In genomic region chr3:89418170-89418860, GRCm38 (mm10) we compare ENCODE assay signal across 7 mouse cellular contexts. TPM values are rescaled to one million over a fixed set of nuclear protein-coding genes. Genes with fewer than 3 reads are reported as not detected.
DNase-seq lines count a peak whose midpoint lies in the region; ATAC-seq lines count a peak whose summit lies in the region.

Gene Cks1b (minus strand): TSS chr3:89418383.
Gene Shc1 (plus strand): TSS chr3:89418443.

- H3K4me2 ChIP-seq in embryonic facial prominence, embryonic 11.5 days (ENCODE audit: low read depth, low read length): peak within 1 kb of the TSS; percentile 79
- peak within 1 kb of the TSS; percentile 88 for H3K4me2 ChIP-seq in midbrain, embryonic 13.5 days (replicated peaks)

- H3K4me3 ChIP-seq in embryonic facial prominence, embryonic 11.5 days (ENCODE audit: low read depth, low read length): peak within 1 kb of the TSS; percentile 62
- peak within 1 kb of the TSS; percentile 73 for H3K4me3 ChIP-seq in limb, embryonic 10.5 days
- peak within 1 kb of the TSS; percentile 57 for H3K4me3 ChIP-seq in midbrain, embryonic 13.5 days (replicated peaks)

- DNase-seq in adrenal gland, postnatal 14 days: peak; percentile 95
- DNase-seq in embryonic facial prominence, embryonic 11.5 days (ENCODE audit: low spot score): peak; percentile 98
- peak; percentile 99 for DNase-seq in kidney, adult 11 months
- peak; percentile 88 for DNase-seq in limb, embryonic 10.5 days (ENCODE audit: low spot score)
- DNase-seq in spleen, adult 12 weeks (ENCODE audit: low spot score): peak; percentile 86

- WGBS in embryonic facial prominence, embryonic 11.5 days: under 1% methylated on average over 36 of the region's 39 CpGs
- under 1% methylated on average over 39 of the region's 39 CpGs for WGBS in limb, embryonic 10.5 days
- under 1% methylated on average over 39 of the region's 39 CpGs for WGBS in midbrain, embryonic 13.5 days

- ATAC-seq in embryonic facial prominence, embryonic 11.5 days (replicated peaks; ENCODE audit: insufficient number of reproducible peaks, low FRiP score, low TSS enrichment, low read depth): peak; percentile 94
- ATAC-seq in granulocyte monocyte progenitor cell, adult 5-6 weeks (replicated peaks; ENCODE audit: poor library complexity, severe bottlenecking): peak; percentile 84
- peak; percentile 97 for ATAC-seq in midbrain, embryonic 13.5 days

- peak within 1 kb of the TSS; percentile 81 for H3K27ac ChIP-seq in embryonic facial prominence, embryonic 11.5 days (replicated peaks; ENCODE audit: low read depth, low read length)
- peak within 1 kb of the TSS; percentile 88 for H3K27ac ChIP-seq in limb, embryonic 10.5 days
- peak within 1 kb of the TSS; percentile 76 for H3K27ac ChIP-seq in midbrain, embryonic 13.5 days

- H3K9me3 ChIP-seq in embryonic facial prominence, embryonic 11.5 days (replicated peaks; ENCODE audit: control insufficient read depth, low read length): no peaks in the 10 kb centered on the region
- H3K9me3 ChIP-seq in limb, embryonic 10.5 days (replicated peaks): no peaks in the 10 kb centered on the region
- no peaks in the 10 kb centered on the region for H3K9me3 ChIP-seq in midbrain, embryonic 13.5 days

- peaks cover 5% of the 10 kb centered on the region for H3K4me1 ChIP-seq in embryonic facial prominence, embryonic 11.5 days (ENCODE audit: control insufficient read depth, insufficient read depth, low read length)
- H3K4me1 ChIP-seq in limb, embryonic 10.5 days: peaks cover 48% of the 10 kb centered on the region
- peaks cover 57% of the 10 kb centered on the region for H3K4me1 ChIP-seq in midbrain, embryonic 13.5 days (replicated peaks)

- H3K9ac ChIP-seq in embryonic facial prominence, embryonic 11.5 days (replicated peaks; ENCODE audit: low read length): peak within 1 kb of the TSS; percentile 72
- peak within 1 kb of the TSS; percentile 69 for H3K9ac ChIP-seq in midbrain, embryonic 13.5 days (replicated peaks)

- H3K27me3 ChIP-seq in embryonic facial prominence, embryonic 11.5 days (ENCODE audit: control insufficient read depth, insufficient read depth, low read length): no peaks in the 10 kb centered on the region
- no peaks in the 10 kb centered on the region for H3K27me3 ChIP-seq in limb, embryonic 10.5 days (ENCODE audit: low read depth, poor library complexity, severe bottlenecking)
- no peaks in the 10 kb centered on the region for H3K27me3 ChIP-seq in midbrain, embryonic 13.5 days

- H3K36me3 ChIP-seq in embryonic facial prominence, embryonic 11.5 days (replicated peaks; ENCODE audit: control insufficient read depth, insufficient read depth, low read depth, low read length): peaks cover 17% of the 10 kb centered on the region
- H3K36me3 ChIP-seq in limb, embryonic 10.5 days: peaks cover 45% of the 10 kb centered on the region
- peaks cover 23% of the 10 kb centered on the region for H3K36me3 ChIP-seq in midbrain, embryonic 13.5 days

RNA-seq across cellular contexts. Expression of gene Cks1b, which starts in this region (rescaled TPM):
- total RNA-seq in adrenal gland, postnatal 14 days (2021): 34.9 and 38.0 TPM in 2 replicates
- polyA plus RNA-seq in embryonic facial prominence, embryonic 11.5 days (2014; fragmentation: Nextera tagmentation; extraction: Ambion mirVana): 648 and 668 TPM in 2 replicates
- 178 and 260 TPM in 2 replicates for total RNA-seq in granulocyte monocyte progenitor cell, adult 5-6 weeks (2014; fragmentation: Nextera tagmentation)
- 194 and 212 TPM in 2 replicates for total RNA-seq in granulocyte monocyte progenitor cell, adult 5-6 weeks (2017)
- 898 and 922 TPM in 2 replicates for polyA plus RNA-seq in limb, embryonic 10.5 days (2016; fragmentation: Nextera tagmentation; extraction: Ambion mirVana)
- 176 and 177 TPM in 2 replicates for polyA plus RNA-seq in midbrain, embryonic 13.5 days (2015; fragmentation: Nextera tagmentation; extraction: Ambion mirVana)

RNA-seq across cellular contexts. Expression of gene Shc1, which starts in this region (rescaled TPM):
- total RNA-seq in adrenal gland, postnatal 14 days (2021): 80.5 and 94.6 TPM in 2 replicates
- 43.6 and 53.0 TPM in 2 replicates for polyA plus RNA-seq in embryonic facial prominence, embryonic 11.5 days (2014; fragmentation: Nextera tagmentation; extraction: Ambion mirVana)
- 51.2 and 75.8 TPM in 2 replicates for total RNA-seq in granulocyte monocyte progenitor cell, adult 5-6 weeks (2014; fragmentation: Nextera tagmentation)
- total RNA-seq in granulocyte monocyte progenitor cell, adult 5-6 weeks (2017): 37.7 and 49.1 TPM in 2 replicates
- 82.6 and 96.2 TPM in 2 replicates for polyA plus RNA-seq in limb, embryonic 10.5 days (2016; fragmentation: Nextera tagmentation; extraction: Ambion mirVana)
- polyA plus RNA-seq in midbrain, embryonic 13.5 days (2015; fragmentation: Nextera tagmentation; extraction: Ambion mirVana): 17.3 and 17.8 TPM in 2 replicates

Comparison
In these comparisons a context has a peak if more than half of its experiments do, and no peak if none do; other contexts are left out.
1. Peak in every context shown above with its lines: DNase-seq, ATAC-seq, H3K4me3 ChIP-seq and H3K27ac ChIP-seq.